Mouse (Mus musculus): ENCODE data around the gene Ss18l2.

Gene Ss18l2

DNA sequence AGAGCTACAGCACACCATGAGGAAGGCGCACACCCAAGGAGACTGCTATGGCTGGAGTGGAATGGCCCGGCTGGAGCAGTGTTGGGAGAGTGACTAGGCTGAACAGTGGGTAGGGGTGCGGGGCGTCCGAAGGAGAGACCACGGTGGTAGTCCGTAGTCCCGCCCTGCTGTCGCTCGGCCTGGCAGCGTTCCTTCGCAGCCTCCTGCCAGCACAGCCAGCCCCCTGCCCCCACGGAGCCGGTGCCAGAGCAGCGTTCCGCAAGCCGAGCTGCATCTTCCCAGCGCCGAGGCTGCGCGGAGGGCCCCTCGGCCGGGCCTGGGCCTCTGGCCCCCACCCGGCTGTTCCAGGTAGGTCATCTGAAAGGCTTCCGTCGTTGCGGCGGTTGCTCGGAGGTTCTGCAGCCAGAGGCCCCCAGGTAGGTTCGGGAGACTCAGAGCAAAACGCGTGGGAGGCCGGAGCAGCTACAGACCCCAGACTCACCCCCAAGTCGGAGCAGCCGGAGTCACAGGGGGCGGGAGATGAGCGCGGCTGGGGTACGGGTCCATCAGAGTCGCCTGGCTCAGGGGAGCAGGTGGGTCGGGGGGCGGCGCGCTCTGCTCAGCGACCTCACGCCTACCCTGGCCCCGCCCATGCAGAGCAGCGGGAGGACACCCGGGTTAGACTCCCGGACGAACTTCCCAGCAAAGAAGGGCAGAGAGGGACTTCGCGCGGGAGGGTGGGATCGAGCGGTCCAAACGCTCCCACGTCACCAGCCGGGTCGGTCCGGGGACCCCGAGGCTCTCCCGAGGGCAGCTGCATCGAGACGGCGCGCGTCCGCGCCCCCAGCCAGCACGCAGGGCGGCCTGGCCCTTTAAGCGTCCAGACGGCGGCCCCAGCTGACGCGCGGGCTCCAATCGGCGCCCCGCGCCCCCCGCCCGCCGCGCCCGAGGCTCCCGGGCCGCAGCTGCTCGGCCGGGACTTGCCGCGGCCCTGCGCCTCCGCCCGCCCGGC lies 49.3 kb downstream of the Ss18l2 start, which contains the start of gene Zfp651:
Gene Zfp651 (plus strand): TSS at position 240 of the 991 bp plus-strand sequence.
- DNase-seq (ENCODE audit: low spot score), result no peak

DNA sequence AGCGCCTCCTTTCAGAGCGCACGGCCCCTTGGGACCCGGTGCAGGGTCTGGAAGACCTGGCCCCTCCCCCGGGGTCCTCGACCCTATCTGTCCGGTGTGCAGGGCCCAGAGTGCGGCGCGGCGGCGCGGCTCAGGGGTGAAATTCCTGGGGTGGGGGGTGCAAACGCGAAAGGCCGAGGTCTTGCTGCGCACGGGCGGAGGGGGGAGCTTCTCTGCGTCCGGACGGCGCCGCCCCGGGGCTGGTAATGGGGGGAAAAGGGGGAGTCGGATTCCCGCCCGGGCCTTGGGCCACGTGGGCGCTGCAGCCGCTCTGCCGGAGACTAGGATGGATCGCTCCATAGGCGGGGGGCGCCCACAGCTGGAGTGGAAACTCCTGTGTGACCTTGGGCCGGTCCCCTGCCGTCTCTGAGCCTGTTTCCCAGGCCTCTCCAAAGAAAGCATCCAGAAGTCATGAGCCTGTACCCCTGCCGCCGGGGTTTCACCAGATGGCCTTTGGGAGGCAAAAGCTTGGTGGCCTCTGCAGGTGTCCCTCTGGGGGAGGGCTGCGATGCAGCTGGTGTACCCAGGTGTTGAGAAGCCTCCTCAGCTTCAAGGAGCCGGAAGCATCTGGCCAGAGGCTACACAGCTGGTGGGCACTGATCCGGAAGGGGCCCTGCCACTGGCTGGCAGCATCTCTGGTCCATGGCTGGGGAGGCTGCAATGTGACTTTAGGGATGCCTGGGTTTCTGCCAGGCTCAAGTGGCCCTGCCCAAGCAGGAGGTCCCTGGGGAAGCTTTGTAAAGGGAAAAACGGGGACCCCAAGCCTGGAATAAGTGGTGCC lies 50.4 kb downstream of the Ss18l2 start:
- no peak for DNase-seq (ENCODE audit: low spot score)

DNA sequence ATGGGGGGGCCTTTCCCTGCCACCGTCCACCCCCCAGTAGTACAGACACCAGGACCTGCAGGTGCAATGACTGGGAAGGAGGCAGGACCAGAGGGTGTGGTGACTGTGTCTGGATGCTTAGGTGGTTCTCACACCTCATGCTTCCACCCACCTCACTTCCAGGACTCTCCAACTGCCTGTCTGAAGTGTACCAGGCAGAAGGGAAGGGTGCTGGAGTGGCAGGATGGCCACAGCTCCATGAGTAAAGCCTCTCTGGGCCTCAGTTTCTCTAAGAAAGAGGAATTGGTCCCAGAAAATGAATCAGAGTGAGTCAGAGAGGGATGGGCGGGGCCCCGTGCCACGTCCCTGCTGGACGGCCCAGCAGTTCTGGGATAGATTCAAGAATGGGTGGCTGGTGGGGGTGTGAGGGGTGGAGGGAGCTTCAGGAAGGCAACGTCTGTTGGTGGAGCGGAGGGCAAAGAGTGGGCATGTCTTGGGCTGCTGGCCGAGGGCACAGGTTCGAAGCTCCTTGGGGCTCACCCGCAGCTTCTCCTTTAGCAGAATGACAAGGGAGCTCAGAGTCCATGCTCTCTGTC lies 51.0 kb downstream of the Ss18l2 start:
- no peak for DNase-seq (ENCODE audit: low spot score)

DNA sequence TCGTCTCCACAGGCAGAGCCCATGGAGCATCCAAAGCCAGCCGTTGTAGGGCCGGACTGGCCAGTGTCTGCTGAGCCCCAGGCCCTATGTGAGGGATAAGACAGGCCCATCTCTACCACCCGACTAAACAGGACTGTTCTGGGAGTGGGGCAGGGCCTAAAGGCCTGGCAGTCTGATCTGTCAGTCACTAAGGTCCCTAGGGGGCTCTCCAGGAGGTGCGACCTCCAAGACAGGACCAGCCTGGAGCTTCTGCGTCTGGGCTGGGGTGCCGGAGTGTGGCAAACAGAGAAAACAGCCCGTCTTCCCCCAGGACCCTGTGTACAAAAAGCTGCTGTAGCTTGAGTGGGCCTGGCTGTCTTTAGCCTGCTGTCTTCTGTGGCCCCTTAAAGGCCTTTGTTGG lies 51.7 kb downstream of the Ss18l2 start:
- DNase-seq (ENCODE audit: low spot score), result no peak

DNA sequence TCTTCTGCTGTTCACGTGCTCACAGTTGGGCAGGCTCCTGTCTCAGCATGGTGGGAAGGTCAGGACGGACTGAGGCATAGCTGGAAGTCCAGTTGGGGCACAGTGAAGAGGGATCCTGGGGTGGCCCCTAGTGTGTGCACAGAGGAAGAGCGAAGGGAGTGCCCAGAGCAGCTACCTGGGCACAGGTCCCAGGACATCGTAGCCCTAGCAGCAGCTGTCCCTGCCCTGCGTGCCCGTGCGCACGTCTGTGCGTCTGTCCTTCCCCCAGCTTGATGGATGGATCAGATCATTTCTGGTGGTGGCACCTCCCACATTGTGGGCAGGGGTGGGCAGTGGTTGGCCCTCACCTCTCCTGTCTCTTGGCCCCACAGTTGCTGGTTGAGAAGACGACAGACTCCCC lies 52.1 kb downstream of the Ss18l2 start:
- no peak for DNase-seq (ENCODE audit: low spot score)

DNA sequence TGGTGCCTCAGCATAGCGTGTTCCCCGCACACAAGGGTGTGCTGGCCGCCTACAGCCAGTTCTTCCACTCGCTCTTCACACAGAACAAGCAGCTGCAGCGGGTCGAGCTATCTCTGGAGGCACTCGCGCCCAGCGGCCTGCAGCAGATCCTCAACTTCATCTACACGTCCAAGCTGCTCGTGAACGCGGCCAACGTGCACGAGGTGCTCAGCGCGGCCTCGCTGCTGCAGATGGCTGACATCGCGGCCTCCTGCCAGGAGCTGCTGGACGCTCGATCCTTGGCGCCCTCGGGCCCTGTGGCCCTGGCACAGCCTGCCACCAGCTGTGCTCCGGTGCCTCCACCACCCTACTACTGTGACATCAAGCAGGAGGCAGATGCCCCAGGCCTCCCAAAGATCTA lies 52.6 kb downstream of the Ss18l2 start:
- DNase-seq (ENCODE audit: low spot score), result no peak

Data from c-Kit-positive CD71-positive TER-119-positive erythroid progenitor cells, embryonic 14.5 days (primary cell).